Mouse (Mus musculus): ENCODE measurements around the gene Tgif1.

GRCm38 (mm10) chr17:70847086-70847485, 6.3 kb downstream of the Tgif1 start:
- TF ChIP-seq CTCF (IDR thresholded peaks at IDR 0.05; ENCODE audit: low read depth, low read length) (no peak), POLR2A (IDR thresholded peaks at IDR 0.05; ENCODE audit: insufficient read depth, low read length) (no peak)
